Mouse (Mus musculus): Measurements from ENCODE around the gene Gm20911. TPM values are rescaled to one million over a fixed set of nuclear protein-coding genes. Genes with fewer than 3 reads are reported as not detected.
"Not testable (repeated sequence)": the region's sequence is repeated elsewhere in the genome, so short reads cannot be mapped to it uniquely, and the experiment has no call there.

The Gm20911 gene
- not detected in 2 replicates for polyA plus RNA-seq (2015; fragmentation: Nextera tagmentation; extraction: Ambion mirVana)

GRCm38 (mm10) chrY:81457707-81458106 is at the start of gene Gm20911:
Gm20911 (plus strand) TSS chrY:81458007.
- H3K27me3 ChIP-seq (ENCODE audit: control insufficient read depth, insufficient read depth, low read depth, low read length); H3K4me1 ChIP-seq (replicated peaks; ENCODE audit: control insufficient read depth, insufficient read depth, low read length); H3K27ac ChIP-seq (ENCODE audit: low read length); ATAC-seq (ENCODE audit: low read depth); H3K36me3 ChIP-seq (ENCODE audit: control insufficient read depth, insufficient read depth, low read length); H3K9me3 ChIP-seq (ENCODE audit: control insufficient read depth, low read length); H3K4me2 ChIP-seq (ENCODE audit: low read depth, low read length); H3K9ac ChIP-seq (ENCODE audit: low read length); H3K4me3 ChIP-seq (ENCODE audit: low read length): not testable (repeated sequence)
- WGBS = no CpG with 5 or more reads among the region's 6 CpGs

All from lung, embryonic 16.5 days (tissue).